Mouse (Mus musculus) cerebellum, postnatal 25 days (tissue): ENCODE measurements at regions not wholly inside any gene's neighbourhood (a gene's known extent, or its start where the extent isn't known, plus 50 kb on each side); places are given as distances from the start of the nearest gene placed in this dataset.

Experiments
- DNase-seq, 2 experiments: peaks; one replicate each; pipeline ENCODE4 v3.0.0; 2021; ENCODE audit warnings: mixed read lengths in 2 of 2

DNA sequence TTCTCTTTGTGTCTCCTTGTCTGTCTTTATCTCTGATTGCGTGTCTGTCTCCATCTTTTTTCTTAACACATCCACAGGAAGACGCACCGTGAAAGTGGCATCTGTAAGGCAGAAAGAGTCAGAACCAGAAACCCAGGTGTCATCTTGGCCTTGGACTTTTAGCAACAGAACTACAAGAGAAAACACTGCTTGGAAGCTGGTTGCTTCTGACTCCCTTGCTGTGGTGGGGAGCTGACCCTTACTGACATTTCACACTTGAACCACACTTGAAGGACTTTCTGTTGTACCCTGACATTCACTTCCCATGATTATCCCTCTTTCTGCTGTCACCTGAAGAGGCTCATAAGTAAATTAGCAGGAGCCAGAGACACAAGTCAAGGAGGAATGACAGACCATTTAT is 180.6 kb downstream of the Irx2 start:
- DNase-seq = no peak

DNA sequence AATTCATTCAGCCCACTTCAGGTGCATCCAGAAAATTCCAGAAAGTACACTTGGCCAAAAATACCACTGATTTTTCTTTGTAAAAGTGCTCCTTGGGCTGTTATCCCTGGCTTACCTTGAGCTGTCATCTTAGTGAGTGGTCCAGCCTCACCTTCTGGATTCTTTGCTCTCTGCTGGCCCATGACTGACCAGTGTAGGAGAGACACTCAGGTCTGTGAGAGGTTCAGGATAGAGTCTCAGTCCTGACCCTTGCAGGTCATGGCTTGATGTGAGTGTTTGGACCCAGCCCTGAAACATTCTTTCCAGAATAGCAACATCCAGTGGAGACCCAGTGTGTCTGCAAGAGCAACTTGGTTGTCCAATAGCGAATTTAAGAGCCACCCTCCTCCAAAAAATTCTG is 182.0 kb downstream of the Irx2 start:
- no peak for DNase-seq

DNA sequence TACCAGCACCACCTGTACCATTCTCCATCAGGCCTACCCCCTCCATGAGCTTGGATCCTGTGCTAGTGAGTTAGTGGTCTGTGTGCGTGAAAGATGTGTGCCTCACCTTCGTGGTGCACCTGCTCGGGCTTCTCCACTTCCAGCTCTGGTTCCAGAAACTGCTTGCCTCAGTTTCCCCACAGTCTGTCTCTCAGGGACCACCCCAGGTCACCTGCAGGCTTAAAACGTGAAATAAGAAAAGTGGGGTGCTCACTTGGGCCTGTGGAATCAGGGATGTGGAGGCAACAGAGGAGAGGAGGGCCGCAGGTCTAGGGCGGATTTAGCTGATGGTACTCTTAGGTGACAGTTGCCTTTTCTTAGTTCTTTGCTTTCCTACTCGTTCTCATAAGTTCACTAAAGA is 186.0 kb downstream of the Irx2 start:
- DNase-seq = no peak

DNA sequence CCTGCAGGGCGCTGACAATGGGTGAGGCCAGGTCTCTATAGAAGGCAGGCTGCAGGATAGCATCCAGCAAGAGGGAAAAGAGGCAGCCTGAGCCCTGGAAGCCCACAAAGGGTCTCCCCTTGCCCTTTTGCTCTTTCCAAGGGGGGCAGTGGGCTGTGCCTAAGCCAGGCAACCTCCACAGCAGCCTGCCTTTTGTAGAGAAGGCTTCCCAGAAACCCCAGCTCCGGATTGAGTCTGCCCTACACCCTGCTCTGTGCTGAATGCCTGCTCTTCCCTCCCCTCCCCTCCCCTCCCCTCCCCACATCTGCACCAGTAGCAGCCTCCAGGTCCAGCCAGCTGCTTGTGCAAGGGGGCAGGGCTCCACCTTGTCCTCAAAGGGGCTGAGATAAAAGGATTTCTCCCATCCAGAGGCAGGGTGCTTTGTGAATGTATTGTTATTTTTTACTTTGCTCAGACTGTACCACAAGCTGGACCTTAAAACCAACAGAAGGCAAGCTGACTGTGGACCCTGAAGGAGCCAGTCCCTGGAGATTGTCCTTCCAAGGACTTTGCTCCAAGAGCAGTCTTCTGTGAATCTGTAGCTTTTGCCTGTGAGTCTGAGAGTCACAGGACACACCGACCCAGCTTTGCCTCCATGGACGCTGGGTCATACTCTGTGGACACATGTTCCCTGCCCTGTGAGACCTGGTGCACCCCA is 186.8 kb downstream of the Irx2 start:
- no peak for DNase-seq

DNA sequence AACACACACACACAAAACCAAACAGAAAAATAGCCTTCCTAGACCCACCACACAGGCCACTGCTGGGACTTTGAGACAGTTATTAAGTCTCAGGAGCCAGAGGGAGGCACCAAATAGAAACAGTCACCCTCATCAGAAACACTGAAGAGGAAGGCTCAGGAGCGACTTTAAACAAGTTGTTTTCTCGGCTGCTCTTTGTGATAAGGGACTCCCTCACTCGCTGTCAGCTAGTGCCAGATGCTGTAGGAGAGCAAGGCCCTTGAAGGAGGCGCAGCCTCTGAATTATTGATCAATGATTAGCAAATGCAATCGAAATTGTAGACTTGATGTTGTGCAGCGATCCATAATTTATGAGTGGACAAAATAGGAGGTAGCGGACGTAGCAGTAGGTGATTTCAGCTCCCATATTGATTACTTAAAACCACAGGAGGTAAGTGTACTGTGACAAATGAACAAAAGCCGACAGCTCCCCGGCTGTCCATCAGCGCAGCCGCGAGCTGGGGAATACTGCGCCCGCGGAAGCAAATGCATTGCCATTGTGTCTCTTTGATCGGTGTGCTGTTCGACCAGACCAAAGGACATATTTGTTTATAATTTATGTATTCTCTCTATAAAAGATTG is 187.4 kb downstream of the Irx2 start:
- DNase-seq = no peak

DNA sequence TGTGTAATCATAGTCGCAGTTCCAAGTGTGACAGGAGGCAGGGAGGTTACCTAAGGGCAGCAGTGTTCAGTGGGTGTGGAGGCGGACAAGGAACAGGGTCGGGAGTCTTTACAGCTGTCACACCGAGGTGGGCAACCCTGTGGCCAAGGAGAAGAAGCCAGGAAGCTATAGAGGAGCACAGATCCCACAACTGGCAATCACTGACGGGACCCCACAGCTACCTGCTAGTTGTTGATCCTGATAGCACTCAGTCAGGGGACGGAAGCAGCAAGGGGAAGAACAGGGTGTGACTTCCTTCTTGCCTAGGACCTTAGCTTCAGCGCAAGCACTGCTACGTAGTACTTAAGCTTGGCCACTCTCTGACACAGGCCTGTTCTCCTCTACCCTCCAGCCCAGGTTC is 188.2 kb downstream of the Irx2 start:
- DNase-seq = no peak

DNA sequence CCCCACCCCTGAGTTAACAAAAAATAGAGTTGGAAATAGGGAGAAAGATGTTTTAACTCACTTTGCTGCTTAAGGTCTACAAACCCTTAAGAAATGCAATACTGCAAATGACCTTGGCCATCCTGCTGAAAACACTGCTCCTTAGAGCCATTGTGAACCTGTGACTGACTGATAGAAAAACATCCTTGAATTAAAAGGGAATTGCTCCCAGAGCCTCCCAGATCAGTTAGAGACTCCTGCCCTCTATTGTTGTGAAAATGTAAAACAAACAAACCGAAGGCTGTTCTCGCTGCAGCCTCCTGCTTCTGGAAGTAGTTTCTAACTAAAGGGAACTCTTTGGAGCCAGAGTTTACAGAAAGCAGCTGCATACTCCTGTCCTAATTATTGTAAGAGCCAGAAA is 188.9 kb downstream of the Irx2 start:
- DNase-seq = no peak

DNA sequence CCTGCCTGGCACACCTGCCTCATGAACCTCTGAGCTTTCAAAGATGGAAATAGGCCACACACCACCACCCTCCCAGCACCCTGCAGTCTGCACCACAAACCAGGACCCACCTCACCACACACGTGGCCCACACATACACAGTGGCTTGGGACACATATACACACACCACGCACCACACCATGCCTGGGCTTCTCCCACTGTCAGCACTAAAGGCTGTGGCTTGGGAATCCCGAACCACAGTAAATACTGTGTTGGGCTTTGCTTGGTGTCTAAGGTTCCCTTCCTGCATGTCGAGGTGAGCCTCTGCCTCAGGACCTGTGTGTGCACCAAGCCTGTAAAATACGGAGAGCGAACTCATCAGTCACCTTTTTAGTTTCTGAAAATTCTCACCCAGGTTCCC is 189.3 kb downstream of the Irx2 start:
- DNase-seq = no peak

DNA sequence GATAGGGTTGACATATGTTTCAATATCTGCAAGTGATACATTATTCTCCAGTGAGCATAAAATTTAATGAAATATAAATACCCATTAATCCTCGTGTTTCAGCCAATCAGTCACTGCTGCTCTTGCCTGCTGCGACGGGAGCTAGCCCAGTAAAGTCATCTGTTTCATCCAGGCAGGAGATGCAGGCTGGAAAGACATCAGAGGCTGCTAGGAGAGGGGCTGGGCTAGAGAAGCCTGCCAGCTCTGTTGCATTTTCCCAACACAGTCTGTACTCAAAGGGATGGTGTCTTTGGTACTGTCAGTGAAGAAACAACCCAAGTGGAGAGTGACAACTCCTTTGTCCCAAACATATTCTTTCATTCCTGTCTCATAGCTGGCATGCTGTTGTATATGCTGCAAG is 198.0 kb downstream of the Irx2 start:
- DNase-seq = no peak

DNA sequence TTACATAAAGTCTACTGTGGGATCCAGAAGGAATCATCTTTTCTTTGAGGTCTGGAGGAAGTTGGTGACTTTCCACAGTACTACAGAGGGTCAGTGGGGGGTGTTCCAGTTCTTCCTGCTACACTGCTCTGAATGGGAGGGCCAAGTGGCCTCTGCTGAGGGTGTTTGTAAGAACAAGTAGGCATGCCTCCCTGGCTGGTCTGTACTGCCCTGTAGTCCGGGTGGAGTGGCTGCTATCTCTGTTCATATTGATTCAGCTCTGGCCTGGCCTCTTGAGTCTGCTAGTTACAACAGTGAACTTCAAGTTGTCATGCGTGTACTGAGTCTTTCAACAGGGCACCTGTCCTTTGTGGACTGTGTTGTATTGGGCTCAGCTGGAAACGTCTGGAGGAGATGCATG is 200.7 kb downstream of the Irx2 start:
- no peak for DNase-seq

DNA sequence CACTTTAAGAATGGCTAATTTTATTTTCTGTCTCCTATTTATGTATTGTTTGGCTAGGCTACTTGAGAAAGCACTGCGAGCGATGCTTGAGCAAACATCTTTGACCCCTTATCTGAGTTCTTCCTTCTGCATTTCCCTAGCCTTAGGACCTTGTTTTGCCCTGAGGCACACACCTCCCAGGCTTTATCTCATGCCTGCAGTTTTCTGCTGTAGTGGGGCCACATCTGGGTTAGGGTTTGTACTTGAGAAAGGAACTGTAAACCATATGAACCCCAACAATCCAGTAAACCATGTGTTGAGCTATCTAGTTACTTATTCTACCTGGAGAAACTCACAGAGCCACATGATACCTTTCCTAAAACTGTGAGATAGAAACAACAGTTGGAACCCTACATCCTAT is 204.7 kb downstream of the Irx2 start:
- DNase-seq = no peak

DNA sequence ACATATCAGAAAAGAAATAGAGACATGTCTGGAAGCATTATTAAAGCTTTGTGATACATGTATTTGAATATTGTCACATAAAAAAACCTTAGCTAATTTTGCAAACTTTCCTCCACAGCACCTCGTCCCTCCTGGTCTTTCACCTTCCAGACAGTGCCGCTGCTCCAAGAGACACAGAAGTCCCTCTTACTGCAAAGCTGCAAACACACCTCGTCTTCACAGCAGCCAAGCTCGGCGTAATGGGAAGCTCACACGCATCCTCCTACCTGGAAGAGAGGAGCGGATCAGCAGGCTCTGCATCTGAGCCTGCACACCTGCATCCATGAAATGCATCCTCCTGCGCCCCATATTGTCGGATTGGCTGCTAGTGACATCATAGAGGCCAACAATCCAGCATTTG is 208.4 kb downstream of the Irx2 start:
- no peak for DNase-seq

DNA sequence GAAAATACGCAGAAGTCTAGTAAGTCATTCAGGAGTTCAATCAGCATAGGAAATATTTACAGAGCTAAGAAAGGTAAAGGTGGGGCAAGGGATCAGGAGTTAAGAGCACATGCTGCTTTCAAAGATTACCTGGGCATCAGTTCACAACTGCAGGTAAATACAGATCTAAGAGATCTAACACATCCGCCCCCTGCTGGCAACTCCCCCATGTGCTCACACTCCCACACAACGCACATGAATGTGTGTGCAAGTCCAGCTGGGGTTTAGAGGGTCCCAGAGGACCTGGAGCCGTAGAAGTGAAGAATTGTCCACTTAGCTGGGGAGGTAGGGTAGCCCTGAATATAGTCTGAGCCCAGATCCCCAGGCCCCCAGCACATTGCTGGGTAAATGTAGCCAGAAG is 219.5 kb downstream of the Irx2 start:
- no peak for DNase-seq

DNA sequence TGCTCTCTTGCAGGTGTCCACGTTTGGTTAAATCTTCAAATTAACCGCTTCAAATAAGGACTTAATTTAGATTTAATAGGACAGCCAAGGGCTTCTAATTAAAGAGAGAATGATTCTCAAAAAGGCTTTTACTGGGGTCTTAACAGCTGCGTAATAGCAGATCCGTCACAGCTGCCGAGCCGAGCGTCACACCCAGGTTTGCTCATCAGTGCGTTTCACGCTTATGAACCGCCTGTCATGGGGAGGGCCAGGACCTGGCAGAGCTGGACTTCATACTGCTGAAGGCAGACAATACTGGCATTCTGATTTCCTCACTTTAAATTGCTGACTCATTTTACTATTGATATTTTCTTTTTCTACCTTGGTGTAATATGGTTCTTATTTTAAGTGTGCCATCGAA is 221.2 kb downstream of the Irx2 start:
- DNase-seq = no peak

DNA sequence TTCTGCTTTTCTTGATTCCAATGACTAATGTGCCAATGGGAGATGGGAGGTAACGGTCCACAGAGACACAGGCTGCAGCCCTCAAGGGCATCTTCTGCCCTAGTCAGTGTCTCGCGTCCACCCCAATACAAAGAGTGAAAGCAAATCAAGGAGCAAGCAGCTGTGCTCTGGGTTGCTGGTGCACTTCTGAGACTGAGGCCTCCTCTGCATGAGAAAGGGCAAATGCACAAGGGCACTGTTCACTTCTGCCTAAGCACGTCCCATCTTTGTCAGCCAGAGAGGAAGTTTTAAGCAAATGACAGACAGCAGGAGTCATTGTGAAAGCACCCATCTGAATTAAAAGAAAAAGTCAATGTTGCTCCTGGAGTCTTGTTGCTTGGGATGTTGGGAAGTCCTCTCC is 224.3 kb downstream of the Irx2 start:
- DNase-seq = no peak

DNA sequence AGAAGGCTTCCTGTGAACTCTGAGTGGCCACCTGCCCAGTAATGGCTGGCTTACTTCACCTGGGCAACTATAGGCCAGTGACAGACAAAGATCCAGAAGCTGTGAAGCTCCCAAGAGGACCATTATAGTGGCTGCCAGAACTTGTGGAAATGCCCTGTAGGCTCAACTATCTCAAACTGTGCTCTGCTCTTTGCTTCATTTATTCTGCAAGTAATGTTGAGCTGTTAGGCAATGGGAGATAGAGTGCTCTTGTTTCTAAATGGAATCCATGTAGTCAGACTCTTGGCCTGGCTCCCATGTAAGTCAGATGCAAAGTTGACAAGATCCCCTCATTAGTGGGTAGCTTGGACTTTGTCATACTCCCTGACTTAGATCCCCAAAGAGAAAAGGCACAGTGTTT is 247.3 kb downstream of the Irx2 start:
- no peak for DNase-seq

DNA sequence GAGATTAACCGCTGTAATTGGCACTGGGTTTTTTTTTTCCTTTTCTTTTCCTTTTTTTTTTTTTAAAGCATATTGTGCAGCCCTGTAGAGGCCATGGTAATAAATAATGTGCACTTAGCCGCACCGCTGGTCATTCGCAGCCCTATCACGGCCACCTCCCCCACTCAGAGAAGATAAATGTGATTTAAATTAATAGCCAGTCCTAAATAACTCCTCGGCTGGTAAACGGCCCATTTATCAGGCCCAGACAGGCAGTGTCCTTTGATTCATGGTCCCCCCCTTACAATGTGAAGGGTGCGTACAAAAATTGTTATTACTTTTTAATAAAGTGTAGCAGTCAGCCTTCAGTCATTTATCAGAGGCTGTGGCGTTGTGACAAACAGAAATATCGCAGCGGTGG is 266.4 kb downstream of the Irx2 start:
- no peak for DNase-seq

DNA sequence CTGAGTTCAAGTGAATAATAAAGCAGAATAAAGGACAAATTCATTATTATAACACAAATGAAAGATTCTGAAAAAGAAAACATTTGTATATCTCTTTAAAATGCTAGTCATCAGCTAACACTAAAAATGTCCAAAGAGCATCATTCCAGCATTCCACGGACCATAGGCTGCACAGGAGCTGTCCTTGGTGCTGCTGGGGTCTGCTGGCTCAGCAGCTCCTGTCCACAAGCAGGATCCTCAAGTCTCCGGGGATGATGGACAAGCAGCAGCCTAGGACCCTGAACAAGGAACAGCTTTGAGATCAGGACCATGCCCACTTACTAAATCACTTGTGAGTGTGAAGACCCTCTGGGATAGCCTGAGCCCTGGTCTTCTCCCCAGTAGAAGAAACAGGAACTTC is 274.0 kb downstream of the Irx2 start:
- DNase-seq = no peak

DNA sequence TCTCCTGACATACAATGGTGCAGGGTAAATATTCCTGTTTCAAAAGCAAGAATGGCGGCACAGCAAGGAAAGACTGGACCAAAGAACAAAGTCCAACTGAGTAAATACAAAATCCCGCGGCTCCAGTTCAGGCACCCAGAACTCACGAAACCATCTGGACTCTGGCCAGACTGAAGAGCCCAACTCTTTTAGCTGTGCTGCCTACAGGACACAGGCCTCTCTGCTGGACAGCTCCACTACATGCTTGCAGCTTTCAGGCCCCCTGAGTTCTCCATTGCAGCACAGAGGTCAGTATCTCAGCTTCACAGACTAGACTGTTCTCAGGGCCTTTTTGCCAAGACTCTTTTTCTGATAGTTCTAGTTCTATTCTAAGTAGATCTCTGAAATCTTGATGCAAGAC is 290.3 kb downstream of the Irx2 start:
- no peak for DNase-seq

DNA sequence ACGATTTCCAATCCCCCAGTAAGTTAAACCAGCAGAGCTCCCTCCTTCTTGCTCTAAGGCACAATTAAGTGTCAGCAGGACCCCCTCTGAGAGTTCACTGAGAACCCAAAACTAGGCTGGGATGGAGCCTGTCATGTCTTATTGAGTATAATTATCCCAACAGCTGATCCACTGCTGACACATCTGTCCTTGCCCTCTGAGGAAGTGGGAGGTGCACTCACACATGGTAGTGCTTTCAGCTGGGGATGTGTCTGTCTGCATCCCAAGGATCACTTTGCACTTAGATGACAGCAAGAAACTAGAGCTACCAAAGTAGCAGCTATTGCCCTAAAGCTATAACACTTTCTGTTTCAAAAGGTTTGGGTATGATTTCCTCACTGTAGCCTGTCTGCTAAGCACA is 291.7 kb downstream of the Irx2 start:
- DNase-seq = no peak

DNA sequence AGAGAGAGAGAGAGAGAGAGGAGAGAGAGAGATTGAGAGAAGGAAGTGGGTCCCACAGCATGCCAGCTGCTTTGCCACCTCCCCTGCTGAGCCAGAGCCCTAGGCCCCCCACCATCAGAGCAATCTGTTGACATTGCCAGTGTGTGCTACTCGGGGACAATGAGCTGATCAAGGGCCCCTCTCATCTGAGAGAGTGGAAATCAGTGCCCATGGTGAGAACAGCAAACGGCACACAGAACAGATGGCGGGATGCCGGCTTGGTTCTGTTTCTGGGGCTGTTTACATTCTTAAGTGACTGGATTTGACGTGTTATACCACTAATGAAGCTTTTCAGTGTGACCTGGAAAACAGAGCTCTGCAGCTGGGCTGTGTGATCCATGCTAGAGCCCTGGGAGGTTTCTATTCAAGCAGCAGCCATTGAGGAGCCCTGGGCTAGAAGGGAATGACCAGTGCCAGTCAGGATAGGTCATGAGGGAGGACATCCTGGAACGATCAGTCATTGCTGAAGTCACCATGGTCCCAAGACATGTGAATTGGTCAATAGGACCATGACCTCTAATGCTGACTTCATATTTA is 296.0 kb downstream of the Irx2 start:
- no peak for DNase-seq

DNA sequence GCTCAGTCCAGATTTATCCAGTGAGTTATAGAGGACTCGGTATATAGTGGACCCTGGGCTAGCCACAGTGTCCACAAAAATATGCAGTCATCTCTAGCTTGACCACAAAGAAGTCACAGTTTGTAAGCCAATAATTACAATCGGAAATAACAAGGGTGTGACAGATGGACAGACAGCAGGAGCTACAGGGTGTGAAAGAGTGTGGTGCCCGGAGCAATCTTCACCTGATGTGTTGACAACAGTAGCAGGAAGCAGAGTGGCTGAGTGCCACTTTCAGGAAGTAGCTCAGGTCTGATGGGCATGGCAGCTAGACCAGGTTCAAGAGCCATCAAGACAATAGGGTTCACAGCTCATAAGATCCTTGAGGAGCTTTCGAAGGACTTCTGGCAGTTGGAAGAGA is 308.6 kb downstream of the Irx2 start:
- peak; percentile 36 to 59 for DNase-seq

DNA sequence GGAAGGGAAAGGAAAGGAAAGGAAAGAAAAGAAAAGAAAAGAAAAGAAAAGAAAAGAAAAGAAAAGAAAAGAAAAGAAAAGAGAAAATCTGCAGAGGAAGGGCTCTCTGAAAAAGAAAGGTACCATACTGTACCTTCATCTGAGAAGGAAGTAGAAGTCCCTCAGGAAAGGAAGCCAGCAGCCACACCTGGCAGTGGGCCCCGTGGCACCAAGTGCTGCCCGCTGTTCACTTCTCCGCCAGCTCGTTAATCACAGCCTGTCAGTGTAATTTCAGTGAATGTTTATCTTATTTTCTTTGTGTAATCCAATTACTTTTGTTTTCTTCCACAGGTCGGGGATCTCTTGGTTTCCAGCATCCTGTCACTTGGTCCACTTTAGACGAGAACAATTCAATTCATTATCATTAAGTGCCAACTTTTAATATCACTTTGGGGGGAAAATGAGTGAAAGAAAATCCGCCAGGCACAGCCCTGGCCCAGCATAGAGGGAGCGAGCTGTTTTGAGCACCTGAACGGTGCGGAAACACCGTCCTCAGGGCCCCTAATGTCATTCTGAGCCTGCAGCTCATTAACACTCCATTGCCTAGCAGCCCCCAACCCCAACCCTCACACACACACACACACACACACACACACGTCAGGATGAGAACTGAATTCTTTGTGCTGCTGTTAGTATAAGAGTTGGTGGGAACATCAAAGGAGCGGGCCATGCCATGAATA is 309.7 kb downstream of the Irx2 start:
- peak; percentile 28 to 56 for DNase-seq
